Mouse (Mus musculus) CH12.LX (cell line): ENCODE measurements at regions not wholly inside any gene's neighbourhood (a gene's known extent, or its start where the extent isn't known, plus 50 kb on each side); places are given as distances from the start of the nearest gene placed in this dataset.

ENCODE experiments used
- CTCF ChIP-seq, 2 experiments: IDR thresholded peaks in 1 of 2; conservative IDR thresholded peaks in 1 of 2; 2 replicates each; pipeline ENCODE4 v1.5.1; 2011 to 2012; ENCODE audit warnings: low read depth in 2 of 2, low read length in 2 of 2, improper control_type of control experiment in 1 of 2, inconsistent platforms in 1 of 2, mild to moderate bottlenecking in 1 of 2, moderate library complexity in 1 of 2
- E2F4 ChIP-seq: IDR thresholded peaks from 2 replicates; pipeline ENCODE4 v1.6.1; 2011; ENCODE audit warnings: low read depth, low read length, improper control_type of control experiment; ENCODE audit not compliant: insufficient replicate concordance
- GABPA ChIP-seq: IDR thresholded peaks from 2 replicates; pipeline ENCODE4 v1.6.1; 2012; ENCODE audit warnings: low read depth, low read length, improper control_type of control experiment, inconsistent platforms; ENCODE audit not compliant: insufficient replicate concordance
- KAT2A ChIP-seq: IDR thresholded peaks from 2 replicates; pipeline ENCODE4 v1.6.1; 2012; ENCODE audit warnings: low read length, improper control_type of control experiment, inconsistent platforms; ENCODE audit not compliant: insufficient replicate concordance
- MAX ChIP-seq: IDR thresholded peaks from 2 replicates; pipeline ENCODE4 v1.6.1; 2011; ENCODE audit warnings: low read length, improper control_type of control experiment
- MYC ChIP-seq: IDR thresholded peaks from 2 replicates; pipeline ENCODE4 v1.6.1; 2011; ENCODE audit warnings: low read depth, mild to moderate bottlenecking, improper control_type of control experiment, low read length
- NRF1 ChIP-seq: IDR thresholded peaks from 2 replicates; pipeline ENCODE4 v1.6.1; 2014; ENCODE audit warnings: low read depth, mild to moderate bottlenecking, inconsistent platforms, low read length, improper control_type of control experiment, moderate library complexity
- POLR2A ChIP-seq: IDR thresholded peaks from 2 replicates; pipeline ENCODE4 v1.6.1; 2011; ENCODE audit warnings: low read depth, mild to moderate bottlenecking, improper control_type of control experiment, low read length
- POLR2AphosphoS2 ChIP-seq: IDR thresholded peaks from 2 replicates; pipeline ENCODE4 v1.6.1; 2011; ENCODE audit warnings: low read depth, low read length, improper control_type of control experiment
- TBP ChIP-seq: conservative IDR thresholded peaks from 2 replicates; pipeline ENCODE4 v1.6.1; 2011; ENCODE audit warnings: low read depth, low read length, improper control_type of control experiment

DNA sequence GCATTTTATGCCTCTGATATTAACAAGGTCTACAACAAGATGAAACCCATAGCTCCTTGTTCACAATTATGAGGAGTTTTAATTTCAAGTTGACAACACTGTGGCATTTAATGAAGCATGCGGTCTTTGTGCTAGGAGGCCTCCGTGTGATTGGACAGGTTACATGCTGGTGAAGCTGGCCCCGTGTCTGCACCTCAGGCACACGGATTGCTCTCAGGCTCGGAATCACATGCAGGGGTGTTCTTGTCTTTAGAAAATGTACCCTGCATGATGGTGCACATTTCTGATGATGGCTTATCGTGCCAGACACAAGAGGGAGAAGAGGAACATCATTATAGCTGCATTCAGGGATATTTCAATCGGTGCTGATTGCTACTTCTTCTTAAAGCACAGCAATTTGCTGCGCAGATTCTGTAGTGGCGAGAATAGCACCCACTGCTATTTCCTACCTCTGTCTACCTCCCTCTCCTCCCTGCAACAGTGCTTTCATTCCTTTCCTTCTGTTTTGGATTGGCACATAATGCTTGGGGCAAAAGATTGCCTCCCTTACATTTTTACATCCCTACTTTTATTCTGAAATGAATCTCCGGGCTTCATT lies 454.9 kb upstream of the Tle4 start:
- no peak for TF ChIP-seq E2F4
- TF ChIP-seq CTCF (conservative IDR thresholded peaks at IDR 0.05 in 1 of 2, IDR thresholded peaks at IDR 0.05 in 1 of 2; ENCODE audit: low read depth in 2 of 2, low read length in 2 of 2): no peak
- no peak for TF ChIP-seq MAX
- TF ChIP-seq KAT2A: no peak
- no peak for TF ChIP-seq POLR2AphosphoS2
- TF ChIP-seq NRF1: no peak
- no peak for TF ChIP-seq GABPA
- no peak for TF ChIP-seq POLR2A
- TF ChIP-seq MYC: no peak
- TF ChIP-seq TBP: no peak
